Mouse (Mus musculus) megakaryocyte, embryonic 14.5 days (primary cell): ENCODE measurements around the gene Cript.

Experiments
- FLI1 ChIP-seq: IDR thresholded peaks from 2 replicates; pipeline ENCODE4 v1.6.1; 2012; ENCODE audit warnings: low read length, inconsistent platforms, mixed read lengths
- GATA1 ChIP-seq: IDR thresholded peaks from 3 replicates; pipeline ENCODE4 v1.6.1; 2012; ENCODE audit warnings: mixed read lengths, low read length, inconsistent platforms, borderline replicate concordance

DNA sequence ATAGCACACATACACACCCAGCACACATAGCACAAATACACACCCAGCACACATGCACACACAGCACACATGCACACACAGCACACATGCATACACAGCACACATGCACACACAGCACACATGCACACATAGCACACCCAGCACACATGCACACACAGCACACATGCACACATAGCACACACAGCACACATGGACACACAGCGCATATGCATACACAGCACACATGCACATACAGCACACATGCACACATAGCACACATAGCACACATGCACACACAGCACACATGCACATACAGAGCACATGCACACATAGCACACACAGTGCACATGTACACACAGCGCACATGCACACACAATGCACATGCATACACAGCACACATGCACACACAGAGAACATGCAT, 43.6 kb upstream of the Cript start:
- TF ChIP-seq GATA1 (no peak), FLI1 (no peak)
